Mouse (Mus musculus): ENCODE data around the gene Kmt2c.

- TF ChIP-seq POLR2A (IDR thresholded peaks at IDR 0.05; ENCODE audit: borderline replicate concordance, insufficient read depth, low read length) (no peak), CTCF (IDR thresholded peaks at IDR 0.05; ENCODE audit: borderline replicate concordance, insufficient read depth, low read depth, low read length) (no peak)
Observed at GRCm38 (mm10) chr5:25392655-25393054, 105.9 kb downstream of the Kmt2c start.

Measured in cerebellum, adult 2 months (tissue).